In genomic region chr6:108962810-108963209, GRCm38 (mm10) we compare ENCODE assay signal across 9 mouse cellular contexts.
"Had no signal": no experiment of that assay in that cellular context is flagged by ENCODE, and none has a peak within 500 bp of the region (broad histone marks: within the 10 kb centered on the region; RNA-seq: fewer than 3 reads in every experiment).

No protein-coding gene starts in this region.

- H3K4me2 ChIP-seq: lung, embryonic 15.5 days; midbrain, embryonic 11.5 days; midbrain, embryonic 13.5 days; midbrain, embryonic 15.5 days; neural tube, embryonic 13.5 days had no signal

- H3K36me3 ChIP-seq: lung, embryonic 15.5 days; midbrain, embryonic 13.5 days; midbrain, embryonic 15.5 days; neural tube, embryonic 13.5 days had no signal

- H3K9ac ChIP-seq: liver, postnatal 0 days; lung, embryonic 15.5 days; midbrain, embryonic 13.5 days; midbrain, embryonic 15.5 days; neural tube, embryonic 13.5 days had no signal

- H3K27me3 ChIP-seq: lung, embryonic 15.5 days; megakaryocyte, embryonic 14.5 days; midbrain, embryonic 13.5 days; midbrain, embryonic 15.5 days; neural tube, embryonic 13.5 days had no signal

- H3K27ac ChIP-seq: lung, embryonic 15.5 days; macrophage; midbrain, embryonic 13.5 days; midbrain, embryonic 15.5 days; neural tube, embryonic 13.5 days had no signal

- ATAC-seq: liver, postnatal 0 days; lung, postnatal 0 days had no signal

- H3K4me1 ChIP-seq: lung, embryonic 15.5 days; midbrain, embryonic 13.5 days; midbrain, embryonic 15.5 days; neural tube, embryonic 13.5 days had no signal

- DNase-seq: liver, postnatal 0 days had no signal

- H3K9me3 ChIP-seq: lung, embryonic 15.5 days; megakaryocyte, embryonic 14.5 days; midbrain, embryonic 13.5 days; midbrain, embryonic 15.5 days; neural tube, embryonic 13.5 days had no signal

- H3K4me3 ChIP-seq: lung, embryonic 15.5 days; megakaryocyte, embryonic 14.5 days; midbrain, embryonic 13.5 days; midbrain, embryonic 15.5 days; neural tube, embryonic 13.5 days had no signal
